Mouse (Mus musculus) layer of hippocampus, adult 18-20 months (tissue): ENCODE results near the gene Tmsb15b1. TPM values are rescaled to one million over a fixed set of nuclear protein-coding genes. Genes with fewer than 3 reads are reported as not detected.

ENCODE experiments used
- total RNA-seq, 2 experiments: library from RNA; stranded (reverse); gene quantifications; 2 replicates each; pipeline ENCODE4 v1.2.3; 2021

The Tmsb15b1 gene
- total RNA-seq, 2 experiments from 2014 or later: 1.1 to 9.9 TPM

Other genes with a start within 250 kb of the Tmsb15b1 start
- 100 to 1,000 TPM; 362 to 377 TPM for gene Morf4l2, start 233.2 kb downstream of the Tmsb15b1 start, total RNA-seq
- under 1 TPM in 1 of 2 experiments, not detected in 1; 0.35 TPM for gene Glra4, start 196.7 kb downstream of the Tmsb15b1 start, total RNA-seq
- gene Plp1, start 154.2 kb downstream of the Tmsb15b1 start, total RNA-seq: 100 to 1,000 TPM; 682 to 762 TPM
- 10 to 100 TPM; 16.9 to 30.6 TPM for gene Rab9b, start 108.1 kb downstream of the Tmsb15b1 start, total RNA-seq
- not detected for gene H2bfm, start 49.5 kb downstream of the Tmsb15b1 start, total RNA-seq
- 10 to 100 TPM; 10.5 to 23.9 TPM for gene Tmsb15b2, start 1.4 kb downstream of the Tmsb15b1 start, total RNA-seq
- 1 to 10 TPM; 4.2 to 4.4 TPM for gene Tmsb15l, start within 50 bp of the Tmsb15b1 start, total RNA-seq
- 100 to 1,000 TPM; 267 to 271 TPM for gene Zcchc18, start 16.3 kb upstream of the Tmsb15b1 start, total RNA-seq
- gene Slc25a53, start 61.4 kb upstream of the Tmsb15b1 start, total RNA-seq: 10 to 100 TPM; 20.3 to 35.5 TPM
- 1 to 10 TPM; 8.4 to 8.5 TPM for gene Fam199x, start 72.7 kb upstream of the Tmsb15b1 start, total RNA-seq
- gene Esx1, start 145.2 kb upstream of the Tmsb15b1 start, total RNA-seq: not detected